Mouse (Mus musculus) spleen, adult 12 weeks (tissue): ENCODE measurements around the gene Gps1.
A peak's percentile ranks its signal among the peaks of the same experiment; 100 is the strongest.
"Not testable (repeated sequence)": the region's sequence is repeated elsewhere in the genome, so short reads cannot be mapped to it uniquely, and the experiment has no call there.

ENCODE experiments used
- DNase-seq: peaks from one replicate; pipeline ENCODE4 v3.0.0; 2022; ENCODE audit warnings: low spot score

Gene Gps1

DNA sequence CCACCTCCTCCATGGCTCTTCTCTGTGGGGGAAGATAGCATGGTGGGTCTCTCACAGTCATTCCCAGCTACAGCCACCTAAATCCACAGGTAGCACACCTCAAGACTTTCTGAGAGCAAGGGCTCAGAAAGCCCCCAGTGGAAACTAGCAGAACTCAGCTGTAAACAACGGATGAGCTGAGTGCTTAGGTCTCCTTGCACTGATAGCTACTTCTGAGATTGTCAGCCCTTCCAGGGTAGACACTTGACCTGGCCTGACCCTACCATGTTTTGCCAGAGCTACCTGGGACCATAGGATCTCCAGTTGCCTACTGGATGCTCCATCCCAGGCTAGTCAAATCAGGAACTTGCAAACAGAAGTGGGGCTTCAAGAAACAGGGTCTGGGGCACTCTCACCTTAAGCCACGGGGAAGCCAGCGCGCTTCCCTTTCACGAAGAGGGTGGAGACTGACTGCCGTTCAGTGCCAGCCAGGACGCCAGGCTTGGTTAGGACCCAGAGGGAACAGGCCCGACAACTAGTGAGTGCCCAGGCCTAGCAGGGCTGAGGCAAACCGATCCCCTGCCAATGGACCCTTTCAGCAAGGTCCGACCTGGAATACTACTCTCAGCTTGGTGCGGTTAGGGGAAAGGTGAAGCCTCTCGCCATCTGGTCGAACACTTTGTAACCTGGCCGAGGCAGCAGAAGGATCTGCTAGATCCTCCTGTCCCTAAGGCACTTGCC lies 38.9 kb downstream of the Gps1 start:
- DNase-seq = no peak

GRCm38 (mm10) chr11:120823551-120823947 lies 39.5 kb downstream of the Gps1 start:
- DNase-seq = no peak

DNA sequence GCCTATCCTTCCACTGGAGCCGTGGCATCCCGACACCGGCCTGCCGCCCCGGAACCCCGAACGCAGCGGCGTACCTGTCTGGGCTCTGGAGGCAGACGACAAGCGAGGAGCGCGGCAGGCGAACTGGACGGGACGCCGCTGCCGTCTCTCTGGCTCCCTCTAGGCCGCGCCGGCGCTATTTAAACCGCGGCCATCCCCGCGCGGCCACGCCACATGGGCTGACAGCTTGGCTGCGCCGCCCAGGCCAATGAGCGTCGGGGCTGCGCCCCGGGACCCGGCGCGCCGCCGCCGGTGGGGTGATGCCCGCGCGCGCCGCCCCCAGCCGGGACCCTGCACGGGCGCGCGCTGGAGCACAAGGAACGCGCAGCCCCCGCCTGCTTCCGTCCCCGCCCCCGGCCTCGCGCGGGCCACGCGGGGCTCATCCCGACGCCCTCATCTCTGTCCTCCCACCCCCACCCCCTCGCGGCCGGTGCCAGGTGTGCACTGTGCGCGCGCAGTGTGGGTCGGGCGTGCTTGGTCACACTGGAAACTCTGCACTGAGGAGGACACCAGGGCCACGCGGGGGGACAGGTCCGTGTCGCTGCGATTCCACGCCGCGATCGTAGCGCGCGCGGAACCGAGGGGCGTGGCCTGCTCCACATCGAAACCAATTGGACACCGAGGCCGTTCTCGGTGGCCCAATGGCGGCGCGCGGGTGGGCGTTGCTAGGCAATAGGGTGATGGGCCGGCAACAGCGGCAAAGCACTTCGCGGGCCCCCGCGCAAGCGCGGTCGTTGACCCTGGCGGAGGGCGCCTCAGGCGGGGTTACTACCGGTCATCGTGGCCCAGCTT lies 40.1 kb downstream of the Gps1 start, which contains the start of gene Fasn:
Gene Fasn, minus strand, starts transcription at position 592 of the 831 bp plus-strand sequence.
- DNase-seq = peak; percentile 86

DNA sequence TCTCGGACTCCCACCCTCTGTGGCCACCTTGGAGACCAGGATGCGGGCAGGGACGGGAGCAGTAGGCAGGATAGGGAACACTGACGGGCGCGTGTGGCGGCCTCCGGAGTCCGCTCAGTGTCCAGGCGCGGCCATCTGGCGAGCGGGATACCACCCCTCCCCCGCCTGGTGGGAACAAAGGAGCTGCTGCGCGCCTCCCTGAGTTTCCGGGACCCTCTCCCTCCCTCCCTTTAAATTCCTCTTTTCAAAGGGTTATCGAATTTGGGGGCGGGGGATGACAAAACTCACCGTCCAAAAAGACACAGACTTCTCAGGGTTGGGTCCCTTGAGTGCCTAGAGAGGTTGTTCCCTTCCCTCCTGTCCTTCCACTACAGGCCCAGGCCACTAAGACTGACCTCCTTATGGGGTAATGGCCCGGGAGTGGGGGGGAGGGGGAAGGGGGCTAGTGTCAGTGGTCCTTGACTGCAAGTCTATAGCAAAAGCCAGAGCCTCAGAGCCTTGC lies 40.8 kb downstream of the Gps1 start:
- no peak for DNase-seq

GRCm38 (mm10) chr11:120825289-120825863 lies 41.3 kb downstream of the Gps1 start:
- no peak for DNase-seq

- no peak for DNase-seq
Observed at GRCm38 (mm10) chr11:120826016-120826953, 42.2 kb downstream of the Gps1 start.

- no peak for DNase-seq
Observed at GRCm38 (mm10) chr11:120828416-120828815, 44.3 kb downstream of the Gps1 start.

DNA sequence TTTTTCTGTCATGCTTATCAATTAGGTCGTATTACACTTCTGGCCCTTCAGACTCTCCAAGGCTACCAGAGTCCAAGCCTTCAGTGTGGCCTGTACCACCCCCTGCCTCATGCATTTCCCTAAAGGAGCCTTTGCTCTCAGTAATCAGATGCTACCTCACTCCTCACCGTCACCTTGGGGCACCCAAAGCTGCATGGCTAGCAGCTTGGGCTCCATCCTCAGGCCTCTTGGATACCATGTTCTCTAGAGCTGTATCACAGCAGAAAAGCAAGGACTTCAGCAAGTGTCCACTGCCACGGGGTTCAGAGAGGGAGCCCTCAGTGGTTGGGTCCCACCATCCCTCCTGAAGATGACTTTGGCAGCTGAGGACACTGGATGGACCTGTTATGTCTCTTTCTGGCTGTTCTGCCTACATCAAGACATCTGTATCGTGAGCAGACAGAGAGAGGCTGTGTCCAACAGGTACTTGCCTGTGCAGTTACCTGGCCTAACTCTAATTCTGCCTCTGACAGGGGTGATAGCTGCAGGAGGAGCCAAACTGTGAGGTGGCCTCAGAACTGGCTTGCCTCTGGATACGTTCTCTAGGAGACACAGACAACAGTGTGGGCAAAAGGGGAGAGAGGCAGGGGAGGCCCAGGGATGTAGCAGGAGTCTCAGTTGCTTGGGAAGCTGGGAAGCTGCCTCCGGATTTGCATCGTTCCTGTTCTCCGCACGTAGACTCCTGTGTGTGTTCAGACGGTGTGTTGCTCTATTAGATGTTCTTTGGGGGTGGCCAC lies 45.9 kb downstream of the Gps1 start:
- no peak for DNase-seq

GRCm38 (mm10) chr11:120830686-120831085 lies 46.6 kb downstream of the Gps1 start:
- no peak for DNase-seq

- DNase-seq = no peak
Observed at GRCm38 (mm10) chr11:120831659-120832440, 47.8 kb downstream of the Gps1 start.

DNA sequence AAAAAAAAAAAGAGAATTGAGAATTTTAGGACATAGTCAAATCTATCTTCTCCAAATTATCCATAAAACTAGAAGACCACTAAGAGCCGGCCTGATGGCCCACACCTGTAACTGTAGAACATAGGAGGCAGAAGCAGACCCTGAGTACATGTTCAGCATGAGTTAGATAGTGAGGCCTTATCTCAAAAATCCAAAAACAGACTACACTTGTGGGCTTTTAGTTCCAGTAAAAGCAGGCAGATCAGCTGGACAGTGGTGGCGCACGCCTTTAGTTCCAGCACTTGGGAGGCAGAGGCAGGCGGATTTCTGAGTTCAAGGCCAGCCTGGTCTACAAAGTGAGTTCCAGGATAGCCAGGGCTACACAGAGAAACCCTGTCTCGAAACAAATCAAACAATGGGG lies 48.9 kb downstream of the Gps1 start:
- not testable (repeated sequence) for DNase-seq

DNA sequence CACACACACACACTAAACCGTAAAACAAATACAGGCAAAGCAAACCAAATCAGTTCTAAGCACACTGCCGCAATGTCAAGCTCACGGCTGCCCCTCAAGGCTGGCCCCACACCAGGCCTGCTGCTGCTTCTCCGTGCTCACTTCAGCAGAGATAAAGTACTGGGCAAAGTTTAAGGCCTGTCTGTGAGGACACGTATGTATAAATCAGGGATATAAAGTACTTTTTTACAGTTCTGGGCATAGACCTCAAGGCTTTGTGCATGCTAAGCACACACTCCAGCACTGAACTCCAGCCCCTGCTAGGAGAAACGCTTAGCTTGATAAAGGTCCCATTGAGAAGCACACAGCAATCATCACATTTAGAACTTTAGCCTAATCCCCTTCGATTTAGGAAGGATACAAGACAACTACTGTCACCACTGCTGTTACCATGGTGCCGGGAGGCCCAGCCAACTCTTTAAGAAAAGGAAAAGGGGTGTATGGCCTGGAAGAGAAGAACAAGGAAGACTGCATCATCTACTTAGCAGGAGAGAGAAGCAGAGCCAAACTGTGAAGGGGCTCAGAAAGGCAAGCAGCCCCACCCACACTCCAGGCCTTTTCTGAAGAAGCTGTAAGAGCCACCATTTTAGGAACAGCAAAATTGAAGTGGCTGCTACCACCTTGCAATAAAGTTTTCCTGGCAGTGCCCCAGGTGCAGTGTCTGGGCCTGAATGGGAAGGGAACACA lies 49.6 kb downstream of the Gps1 start:
- DNase-seq = no peak
